Mouse (Mus musculus): ENCODE measurements around the gene Hmcn2.

The Hmcn2 gene

DNA sequence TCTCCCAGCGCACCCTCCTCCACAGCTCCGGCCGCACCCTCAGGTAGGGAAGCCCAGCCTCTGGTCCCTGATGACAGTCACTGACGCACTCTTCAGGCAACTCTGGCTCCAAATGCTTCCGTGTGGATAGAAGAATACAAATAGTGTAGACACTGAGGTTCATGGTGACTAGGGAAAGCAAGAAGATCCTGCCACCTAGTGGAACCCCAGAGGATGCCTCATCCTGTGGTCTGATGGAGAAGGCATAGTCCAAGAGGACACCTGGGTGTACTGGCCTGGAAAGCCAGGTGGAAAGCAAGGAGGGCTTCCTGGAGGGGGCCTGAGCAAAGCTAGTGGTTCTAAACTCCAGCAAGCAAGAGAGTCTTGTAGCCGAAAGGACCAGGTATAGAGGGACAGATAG is 106.7 kb downstream of the Hmcn2 start:
- DNase-seq: no peak

DNA sequence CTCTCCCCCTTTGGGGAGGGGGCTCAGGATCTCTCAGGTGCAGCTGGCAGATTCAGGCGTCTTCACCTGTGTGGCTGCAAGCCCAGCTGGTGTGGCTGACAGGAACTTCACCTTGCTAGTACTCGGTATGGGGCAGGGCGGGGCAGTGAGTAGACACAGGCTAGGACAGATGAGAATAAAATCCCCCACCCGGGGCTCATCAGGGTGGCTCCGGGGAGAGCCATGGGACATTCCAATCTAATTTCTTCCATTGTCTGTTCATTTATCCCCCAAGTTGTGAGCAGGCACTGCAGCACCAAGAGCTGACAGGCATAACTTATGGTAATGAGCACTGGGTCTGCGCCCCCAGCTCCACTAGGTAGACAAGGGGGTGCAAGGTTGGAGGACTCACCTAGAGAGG is 108.4 kb downstream of the Hmcn2 start:
- DNase-seq: no peak

DNA sequence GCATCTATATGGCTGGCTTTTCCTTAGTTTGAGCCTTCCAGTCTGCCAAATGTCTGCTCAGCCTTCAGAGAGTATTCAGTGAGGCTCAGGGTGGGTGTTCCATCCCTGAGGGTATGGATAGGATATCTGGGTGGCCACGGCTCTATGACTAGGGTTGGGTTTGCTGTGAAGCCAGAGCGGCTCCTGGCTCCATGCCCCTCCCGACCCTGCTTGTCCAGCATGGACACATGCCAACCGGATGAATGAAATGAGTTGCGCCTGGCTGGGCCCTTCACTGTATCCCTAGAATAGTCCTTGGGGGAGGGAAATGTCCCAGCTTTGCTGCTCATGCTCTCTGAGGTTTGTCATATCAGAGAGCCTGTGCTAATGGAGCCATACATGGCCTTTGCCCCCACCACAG is 117.3 kb downstream of the Hmcn2 start:
- no peak for DNase-seq

GRCm38 (mm10) chr2:31434746-31435145 is 120.5 kb downstream of the Hmcn2 start:
- DNase-seq: no peak

DNA sequence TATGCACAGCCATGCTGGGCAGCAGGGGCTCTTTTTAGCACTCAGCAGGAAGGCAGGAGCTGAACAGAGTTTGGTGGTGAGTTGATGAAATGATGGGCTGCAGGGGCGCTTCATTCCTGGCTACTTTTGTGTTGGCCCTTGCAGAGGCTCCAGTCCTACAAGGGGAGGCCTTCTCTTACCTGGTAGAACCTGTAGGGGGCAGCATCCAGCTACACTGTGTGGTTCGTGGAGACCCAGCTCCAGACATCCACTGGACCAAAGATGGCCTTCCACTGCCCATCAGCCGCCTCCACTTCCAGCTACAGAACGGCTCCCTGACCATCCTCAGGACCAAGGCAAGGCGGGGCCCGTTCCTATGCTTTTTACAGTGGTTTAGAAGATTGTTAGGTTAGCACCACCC is 121.4 kb downstream of the Hmcn2 start:
- DNase-seq: peak; percentile 70

DNA sequence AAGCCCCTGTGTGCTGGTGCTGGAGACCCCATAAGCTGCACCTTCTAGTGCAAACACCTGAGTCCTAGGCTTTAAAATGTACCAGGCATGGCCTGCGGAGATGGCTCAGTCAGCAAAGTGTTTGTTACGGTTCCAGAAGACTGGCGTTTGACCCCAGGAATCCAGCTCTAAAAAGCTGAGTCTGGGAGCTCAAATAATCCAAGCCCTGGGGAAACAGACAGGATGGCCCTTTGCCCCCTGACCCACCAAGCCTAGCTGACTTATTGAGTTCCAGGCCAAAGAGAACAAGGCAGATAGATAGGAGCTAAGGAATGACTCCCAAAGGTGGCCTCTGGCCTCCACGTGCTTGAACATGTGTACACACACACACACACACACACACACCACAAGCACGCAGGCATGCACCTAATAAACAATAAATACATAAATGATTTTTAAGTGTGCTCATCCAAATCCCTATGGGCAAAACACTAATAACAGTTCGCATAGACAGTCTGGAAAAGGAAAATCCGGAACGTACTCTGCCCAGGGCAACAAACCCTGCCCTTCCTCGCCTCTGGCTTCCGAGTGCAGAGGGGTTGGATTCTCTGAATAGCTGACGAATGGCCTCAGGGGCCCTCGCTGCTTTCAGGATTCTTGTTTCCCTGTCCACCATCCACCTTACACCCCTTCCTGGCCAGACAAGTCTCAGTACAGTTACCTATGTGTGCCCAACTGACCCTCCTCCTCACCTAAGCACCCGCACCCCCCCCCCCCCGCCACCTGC is 123.4 kb downstream of the Hmcn2 start:
- no peak for DNase-seq

DNA sequence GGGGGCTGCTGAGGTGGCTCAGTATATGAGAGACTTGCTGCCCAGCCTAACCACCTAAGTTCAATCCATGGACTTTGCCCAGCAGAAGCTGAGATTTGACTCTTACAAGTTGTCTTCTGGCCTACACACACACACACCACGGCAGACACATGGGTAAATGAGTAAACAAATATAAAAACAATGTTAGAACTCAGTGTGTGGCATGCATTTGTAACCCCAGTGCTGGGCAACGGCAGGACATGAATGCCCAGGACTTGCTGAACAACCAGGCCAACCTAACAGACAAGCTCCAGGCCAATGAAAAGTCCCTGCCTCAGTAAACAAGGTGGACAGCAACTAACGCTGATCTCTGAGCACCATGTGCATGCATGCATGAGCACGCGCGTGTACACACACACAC is 125.4 kb downstream of the Hmcn2 start:
- DNase-seq: no peak

GRCm38 (mm10) chr2:31442480-31443160 is 128.4 kb downstream of the Hmcn2 start:
- DNase-seq: no peak

GRCm38 (mm10) chr2:31446036-31446435 is 131.8 kb downstream of the Hmcn2 start:
- no peak for DNase-seq

DNA sequence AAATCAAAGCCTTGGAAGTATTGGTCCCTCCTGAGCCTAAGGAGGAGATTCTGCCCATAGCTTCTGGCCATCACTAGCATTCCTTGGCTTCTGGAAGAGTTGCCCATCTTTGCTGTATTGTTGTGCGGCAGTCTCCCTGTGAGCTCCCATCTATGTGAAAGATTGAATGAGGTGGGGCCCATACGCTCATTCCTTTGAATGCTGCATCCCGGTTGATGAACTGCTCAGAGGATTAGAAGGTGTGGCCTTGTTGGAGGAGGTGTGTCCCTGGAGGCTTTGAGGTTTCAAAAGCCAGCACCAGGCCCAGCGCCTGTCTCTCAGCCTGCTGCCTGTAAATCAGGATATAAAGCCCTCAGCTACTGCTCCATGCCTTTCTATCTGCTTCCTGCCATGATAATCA is 132.2 kb downstream of the Hmcn2 start:
- no peak for DNase-seq

GRCm38 (mm10) chr2:31447536-31447935 is 133.3 kb downstream of the Hmcn2 start:
- no peak for DNase-seq

DNA sequence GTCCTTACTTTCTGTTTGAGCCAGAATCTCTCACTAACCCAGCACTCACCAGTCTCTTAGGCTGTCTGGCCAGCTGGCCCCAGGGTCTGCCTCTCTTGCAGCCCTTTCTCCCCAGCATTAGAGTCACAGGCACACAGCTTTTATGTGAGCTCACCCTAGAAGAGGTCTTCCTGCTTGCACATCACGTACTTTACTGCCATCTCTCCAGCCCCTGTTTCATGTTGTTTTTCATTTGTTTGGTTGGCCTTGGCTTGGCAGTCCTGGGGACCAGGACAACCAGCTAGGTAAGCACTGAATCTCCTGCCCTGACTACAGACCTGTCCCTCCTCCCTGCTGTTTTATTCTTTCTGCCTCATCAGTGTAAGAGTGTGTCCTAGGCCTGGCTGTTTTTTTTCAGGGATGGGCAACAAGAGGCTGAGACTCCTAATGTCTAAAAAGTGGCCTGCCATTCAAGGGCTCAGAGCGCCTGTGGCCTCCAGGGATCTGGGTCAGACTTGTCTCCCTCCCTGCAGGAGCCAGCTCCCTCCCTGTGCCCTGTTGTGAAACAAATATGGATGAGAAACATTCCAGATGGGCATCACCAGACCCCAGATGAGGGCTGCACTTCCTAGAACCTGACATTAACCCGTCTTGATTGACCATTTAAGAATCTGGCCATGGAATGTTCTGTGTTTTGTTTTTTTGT is 134.7 kb downstream of the Hmcn2 start:
- DNase-seq: no peak

DNA sequence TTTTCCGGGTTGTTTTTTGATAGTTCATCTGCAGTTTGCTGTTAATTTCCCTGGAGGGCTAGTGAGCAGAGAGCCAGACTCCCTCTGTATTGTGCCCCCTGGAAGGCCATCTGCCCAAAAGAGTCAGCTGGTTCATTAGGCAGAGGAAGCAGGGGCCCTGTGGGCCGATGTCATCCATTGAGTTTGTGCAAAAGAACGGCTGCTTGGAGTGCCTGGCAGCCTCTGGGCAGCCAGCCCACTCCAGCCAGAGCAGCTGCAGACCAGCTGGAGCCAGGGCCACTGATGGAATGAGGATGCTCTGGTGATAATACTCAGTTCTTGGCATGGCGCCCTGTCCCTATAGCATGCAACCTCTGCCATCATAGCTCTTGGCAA is 135.2 kb downstream of the Hmcn2 start:
- peak; percentile 51 for DNase-seq

- DNase-seq: no peak
These were observed 135.7 kb downstream of the Hmcn2 start for GRCm38 (mm10) chr2:31449902-31450301.

GRCm38 (mm10) chr2:31450661-31451060 is 136.4 kb downstream of the Hmcn2 start:
- DNase-seq: no peak

- DNase-seq: no peak
These were observed 137.3 kb downstream of the Hmcn2 start for GRCm38 (mm10) chr2:31451530-31451929.

- DNase-seq: no peak
These were observed 138.8 kb downstream of the Hmcn2 start for GRCm38 (mm10) chr2:31453011-31453410.

DNA sequence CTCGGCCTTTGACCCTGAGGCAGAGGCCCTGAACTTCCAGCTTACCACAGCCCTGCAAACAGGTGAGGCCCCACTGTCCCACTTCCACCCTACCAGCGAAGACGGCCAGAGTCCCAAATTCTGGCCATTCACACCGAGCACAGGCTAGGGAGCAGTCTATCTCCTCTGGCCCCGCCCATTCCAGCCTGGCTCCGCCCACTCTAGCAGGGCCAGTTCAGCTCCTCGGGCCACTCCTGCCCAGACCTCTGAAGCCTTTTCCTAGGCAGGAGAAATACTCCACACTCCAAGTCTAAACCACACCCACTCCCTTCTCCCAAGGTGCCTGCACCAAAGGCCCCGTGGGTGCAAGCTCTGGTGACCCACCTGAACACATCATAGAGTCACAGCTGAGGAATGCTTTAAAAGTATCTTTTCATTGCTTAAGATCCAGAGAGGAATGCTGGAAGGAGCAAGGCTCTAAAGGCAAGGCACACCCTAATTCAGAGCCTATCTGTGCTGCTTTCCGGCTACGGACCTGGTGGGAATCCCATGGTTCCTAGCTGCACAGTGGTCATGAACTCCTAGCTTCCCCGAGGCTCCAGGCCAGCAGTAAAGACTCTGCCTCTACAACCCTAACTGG is 139.5 kb downstream of the Hmcn2 start:
- peak; percentile 68 for DNase-seq

DNA sequence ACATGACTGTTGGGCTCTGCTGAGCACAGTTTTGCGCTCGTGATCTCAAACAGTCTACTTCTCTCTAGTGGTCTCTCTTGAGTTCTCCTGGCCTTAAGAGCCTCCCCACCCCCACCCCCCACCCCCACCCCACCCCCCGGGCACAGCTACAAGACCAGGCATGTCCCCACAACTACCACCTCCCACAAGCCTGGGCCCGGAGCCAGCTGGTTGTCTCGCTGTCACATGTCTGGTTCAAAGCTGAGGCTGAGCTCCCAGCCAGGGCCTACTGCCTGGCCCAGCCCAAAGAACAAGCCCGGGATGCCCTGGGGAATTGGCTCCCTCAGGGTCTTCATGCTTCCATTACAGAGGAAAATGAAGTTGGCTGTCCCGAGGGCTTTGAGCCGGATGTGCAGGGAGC is 140.1 kb downstream of the Hmcn2 start:
- DNase-seq: peak; percentile 53

DNA sequence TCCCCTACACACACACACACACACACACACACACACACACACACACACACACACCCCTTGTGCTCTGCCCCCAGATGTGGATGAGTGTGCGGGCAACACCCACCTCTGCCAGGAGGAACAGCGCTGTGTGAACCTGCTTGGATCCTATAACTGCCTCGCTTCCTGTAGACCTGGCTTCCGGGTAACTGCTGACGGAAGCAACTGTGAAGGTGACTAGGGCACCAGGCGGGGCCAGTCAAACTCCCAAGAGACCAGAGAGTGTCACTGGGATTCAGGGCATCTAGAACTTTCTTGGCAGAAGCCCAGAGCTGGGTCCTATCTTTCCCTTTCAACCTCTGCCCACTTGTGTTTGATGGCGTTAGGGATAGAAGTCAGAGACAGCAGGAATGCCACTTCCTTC is 141.2 kb downstream of the Hmcn2 start:
- no peak for DNase-seq

- DNase-seq: no peak
These were observed 144.2 kb downstream of the Hmcn2 start for GRCm38 (mm10) chr2:31458460-31458859.

- DNase-seq: no peak
These were observed 145.0 kb downstream of the Hmcn2 start for GRCm38 (mm10) chr2:31458989-31459936.

All from lung, postnatal 14 days (tissue).